Mouse (Mus musculus) megakaryocyte, embryonic 14.5 days (primary cell): ENCODE measurements around the gene Zfp667.
"Not testable (repeated sequence)": the region's sequence is repeated elsewhere in the genome, so short reads cannot be mapped to it uniquely, and the experiment has no call there.

Source experiments
- FLI1 ChIP-seq: IDR thresholded peaks from 2 replicates; pipeline ENCODE4 v1.6.1; 2012; ENCODE audit warnings: low read length, inconsistent platforms, mixed read lengths
- GATA1 ChIP-seq: IDR thresholded peaks from 3 replicates; pipeline ENCODE4 v1.6.1; 2012; ENCODE audit warnings: mixed read lengths, low read length, inconsistent platforms, borderline replicate concordance

- TF ChIP-seq GATA1, FLI1: not testable (repeated sequence)
Observed at GRCm38 (mm10) chr7:6240841-6241425, 45.4 kb upstream of the Zfp667 start.
